Mouse (Mus musculus) megakaryocyte-erythroid progenitor cell, adult 5-6 weeks (primary cell): ENCODE results near the gene Bcar1. TPM values are rescaled to one million over a fixed set of nuclear protein-coding genes. Genes with fewer than 3 reads are reported as not detected.

Experiments used
- ATAC-seq: replicated peaks from 2 replicates; pipeline ENCODE4 v1.8.0; 2016; ENCODE audit warnings: mild to moderate bottlenecking, inconsistent platforms; ENCODE audit not compliant: severe bottlenecking, poor library complexity, low FRiP score, low TSS enrichment
- total RNA-seq, 2 experiments: library from RNA; stranded (forward) in 1 of 2; stranded (reverse) in 1 of 2; fragments of 200-1000, 215-1000 nt in 1 of 2; fragments of >200 nt in 1 of 2; fragmentation: Nextera tagmentation in 1 of 2; gene quantifications; 2 replicates each; pipeline ENCODE4 v1.2.3; 2014 to 2017

Bcar1 gene
- total RNA-seq, 2 experiments from 2014 or later, result not detected

DNA sequence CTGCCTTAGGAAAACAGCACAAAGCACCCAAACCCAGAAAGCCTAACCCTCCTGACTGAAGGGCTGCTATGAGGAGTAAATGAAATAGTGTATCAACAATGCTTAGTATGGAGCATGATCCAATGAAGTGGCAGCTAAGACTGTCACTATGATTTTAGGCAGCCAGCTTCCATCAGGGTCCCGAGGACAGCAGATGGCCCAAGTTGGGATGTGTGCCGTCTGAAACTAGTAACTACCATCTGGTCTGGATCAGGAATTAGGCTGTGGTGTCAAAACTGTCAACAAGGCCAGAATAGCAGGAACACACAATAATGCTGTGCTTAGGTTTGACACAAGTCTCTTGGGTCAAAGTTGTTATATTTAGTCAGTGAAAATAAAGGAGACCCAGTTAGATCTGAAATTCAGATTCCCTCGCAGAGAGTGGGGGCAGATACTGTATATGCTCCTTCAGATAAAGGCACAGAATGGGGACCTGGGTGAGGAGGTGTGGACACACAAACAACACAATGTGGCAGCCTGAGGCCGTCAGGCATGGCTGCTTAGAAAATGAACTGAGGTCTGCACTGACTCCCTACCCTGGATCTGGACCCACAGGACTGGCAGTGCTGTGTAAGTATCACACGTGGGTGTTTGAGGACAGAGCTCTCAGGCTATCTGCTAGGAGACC is 27.5 kb upstream of the Bcar1 start:
- no peak for ATAC-seq

DNA sequence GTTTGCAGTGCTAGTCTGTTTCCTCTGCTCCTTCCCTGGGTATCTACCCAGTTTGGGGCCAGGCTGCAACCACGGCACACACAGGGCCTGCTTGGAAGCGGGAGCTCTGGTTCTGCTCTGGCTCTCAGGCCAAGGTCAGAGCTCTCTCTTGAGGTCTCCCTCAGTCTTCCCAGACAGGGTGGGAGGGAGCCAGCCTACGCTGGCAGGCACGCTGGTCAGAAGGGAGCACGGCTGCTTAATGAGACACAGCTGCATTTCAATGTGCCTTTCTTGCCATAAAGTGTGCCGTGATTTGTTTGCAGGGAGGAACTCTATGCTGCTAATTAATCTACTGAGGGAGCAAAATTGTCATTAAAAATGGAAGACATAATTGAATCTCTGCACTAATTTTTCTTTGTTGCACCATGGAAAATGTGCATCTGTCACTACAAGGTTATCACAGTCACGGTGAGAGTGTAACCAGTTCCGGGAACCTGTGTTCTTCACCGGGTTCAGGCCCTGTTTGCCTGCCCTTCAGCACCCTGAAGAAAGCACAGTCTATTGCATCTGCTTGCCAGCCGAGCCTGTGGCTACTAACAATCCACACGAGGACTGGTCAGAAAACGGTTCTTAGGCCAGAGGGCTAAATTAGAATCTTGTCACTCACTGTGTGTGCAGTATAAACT is 26.3 kb upstream of the Bcar1 start:
- no peak for ATAC-seq

DNA sequence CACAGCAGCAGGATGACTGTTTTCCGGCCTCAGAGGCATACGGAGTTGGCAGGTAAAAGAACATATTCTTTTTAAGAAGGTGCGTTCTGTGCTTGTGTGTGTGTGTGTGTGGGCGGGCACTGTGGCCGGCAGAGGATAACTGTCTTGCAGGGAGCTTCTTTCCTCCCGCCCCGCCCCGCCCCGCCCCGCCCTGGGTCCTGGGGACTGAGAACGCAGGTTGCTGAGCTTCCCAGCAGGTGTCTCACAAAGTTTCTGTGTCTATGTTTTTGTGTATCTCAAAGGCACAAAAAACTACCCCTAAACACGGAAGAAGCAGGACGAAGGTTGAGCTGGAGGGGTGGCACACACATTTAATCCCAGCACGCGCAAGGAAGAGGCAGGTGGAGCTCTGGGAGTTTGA is 25.7 kb upstream of the Bcar1 start:
- ATAC-seq, result no peak

DNA sequence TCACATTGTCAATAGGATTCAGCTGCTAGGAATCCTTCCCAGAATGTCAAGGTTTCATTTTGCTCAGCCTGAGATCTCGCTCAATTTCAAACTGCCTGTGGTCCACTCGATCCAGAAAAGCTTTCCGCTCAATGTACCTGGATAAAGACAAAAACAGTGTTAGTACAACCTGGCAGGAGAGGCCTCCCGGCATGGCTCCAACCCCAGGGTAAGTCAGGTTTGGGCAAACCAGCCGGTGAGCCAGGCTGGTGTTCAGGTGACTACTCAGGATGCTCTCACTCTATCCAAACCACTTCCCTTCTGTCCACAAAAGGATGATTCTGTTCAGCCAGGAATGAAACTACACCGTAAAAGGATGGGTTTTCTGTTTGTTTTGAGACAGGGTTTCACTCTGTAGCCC is 25.0 kb upstream of the Bcar1 start:
- ATAC-seq, result no peak

DNA sequence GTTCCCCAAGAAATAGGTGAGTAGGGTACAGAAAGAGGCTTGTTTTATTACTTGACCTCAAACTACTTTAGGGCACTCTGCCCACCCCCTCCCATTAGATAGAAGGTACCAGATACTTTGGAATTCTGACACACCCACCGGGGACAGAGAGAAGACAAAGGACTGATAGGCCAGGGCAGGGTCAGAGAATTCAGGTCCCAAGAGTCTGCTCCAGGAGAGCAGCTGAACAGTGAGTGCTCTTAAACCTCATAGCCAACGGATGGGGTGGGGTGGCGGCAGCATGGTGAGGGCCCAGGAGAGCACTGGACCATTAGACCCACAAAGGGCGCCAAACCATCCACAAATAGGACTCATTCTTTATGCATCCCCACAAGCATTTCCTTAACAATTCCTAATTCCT is 22.0 kb upstream of the Bcar1 start:
- no peak for ATAC-seq

DNA sequence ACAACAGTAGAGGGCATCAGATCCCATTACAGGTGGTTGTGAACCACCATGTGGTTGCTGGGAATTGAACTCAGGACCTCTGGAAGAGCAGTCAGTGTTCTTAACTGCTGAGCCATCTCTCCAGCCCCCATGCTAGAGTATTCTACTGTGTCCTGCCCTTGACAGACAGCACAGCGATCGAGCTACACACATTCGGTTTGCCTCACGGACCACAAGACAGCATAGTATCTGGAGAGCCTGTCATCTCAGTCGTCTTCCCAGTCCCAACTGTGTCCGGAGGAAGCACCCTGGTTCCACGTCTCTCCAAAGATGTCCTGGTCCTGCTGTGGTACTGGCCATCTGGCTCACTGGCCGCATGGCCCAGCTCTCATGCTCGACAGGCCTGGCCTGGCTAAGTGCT is 21.5 kb upstream of the Bcar1 start:
- ATAC-seq, result no peak

DNA sequence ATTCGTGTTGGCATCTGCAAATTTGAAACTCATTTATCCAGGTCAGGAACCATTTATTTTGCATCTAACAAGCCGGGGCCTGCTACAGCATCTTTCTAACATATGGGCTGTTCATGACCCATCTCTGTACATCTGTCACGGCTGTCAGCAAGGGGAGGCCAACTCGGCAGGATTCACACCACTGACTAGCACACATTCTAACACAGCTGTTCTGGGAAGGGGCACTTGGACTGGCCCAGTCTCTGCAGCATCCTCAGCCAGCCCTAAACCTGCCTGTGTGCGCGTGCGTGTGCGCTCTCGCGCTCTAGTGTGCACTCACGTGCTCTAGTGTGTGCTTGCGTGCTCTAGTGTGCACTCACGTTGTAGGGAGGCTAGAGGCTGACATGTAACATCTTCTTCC is 17.1 kb upstream of the Bcar1 start:
- ATAC-seq, result no peak

DNA sequence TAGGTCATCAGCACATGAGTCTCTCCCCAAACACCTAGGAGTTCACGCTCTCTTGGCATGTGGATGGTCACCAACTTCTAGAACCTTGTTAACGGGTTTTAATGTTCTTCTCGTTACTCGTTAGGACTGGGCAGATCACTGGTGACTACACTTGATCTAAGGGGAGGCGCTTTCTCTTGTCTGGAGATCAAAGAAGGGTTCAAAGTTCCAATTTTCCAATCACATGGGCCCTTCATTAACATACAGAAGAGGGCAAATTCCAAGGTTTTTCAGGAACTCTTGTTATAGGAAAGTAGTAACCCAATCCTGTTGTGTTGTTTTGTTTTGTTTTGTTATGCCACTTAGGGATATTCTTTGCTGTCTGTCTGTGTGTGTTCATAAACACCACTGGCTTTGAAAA is 15.2 kb upstream of the Bcar1 start:
- no peak for ATAC-seq

DNA sequence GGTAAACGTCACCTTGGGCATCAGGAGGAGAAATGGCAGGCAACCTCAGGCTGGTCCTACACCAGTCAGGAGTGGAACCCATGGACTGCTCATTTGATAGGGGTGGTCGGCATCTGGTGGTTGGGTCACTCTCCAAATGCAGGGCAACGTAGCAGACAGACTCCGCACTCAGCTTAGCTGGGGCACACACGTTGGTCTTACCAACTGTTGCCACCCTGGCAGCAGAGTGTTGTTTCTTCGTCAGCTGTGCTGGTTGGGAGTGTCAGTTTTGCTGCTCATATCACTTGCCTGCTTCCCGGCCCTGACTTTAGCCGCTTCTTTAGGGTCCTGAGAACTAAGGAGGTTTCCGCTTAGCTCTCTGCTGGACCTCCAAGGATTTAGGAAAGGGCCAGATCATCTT is 14.0 kb upstream of the Bcar1 start:
- ATAC-seq, result no peak

DNA sequence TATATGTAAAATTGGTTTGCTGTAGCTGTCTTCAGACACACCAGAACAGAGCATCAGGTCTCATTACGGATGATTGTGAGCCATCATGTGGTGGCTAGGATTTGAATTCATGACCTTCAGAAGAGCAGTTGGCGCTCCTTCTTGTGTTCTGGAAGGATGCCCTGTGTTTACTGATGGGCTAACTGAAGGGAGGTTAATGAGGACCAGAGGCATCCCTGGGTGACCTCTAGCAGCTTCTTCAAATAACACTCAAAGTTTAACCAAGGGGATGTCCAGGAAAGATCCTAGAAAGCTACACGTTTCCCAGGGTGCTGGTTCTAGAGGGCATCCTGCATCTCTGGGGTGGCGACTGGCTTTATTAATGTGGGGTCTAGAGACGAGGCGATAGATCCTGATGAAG is 11.1 kb upstream of the Bcar1 start:
- no peak for ATAC-seq

DNA sequence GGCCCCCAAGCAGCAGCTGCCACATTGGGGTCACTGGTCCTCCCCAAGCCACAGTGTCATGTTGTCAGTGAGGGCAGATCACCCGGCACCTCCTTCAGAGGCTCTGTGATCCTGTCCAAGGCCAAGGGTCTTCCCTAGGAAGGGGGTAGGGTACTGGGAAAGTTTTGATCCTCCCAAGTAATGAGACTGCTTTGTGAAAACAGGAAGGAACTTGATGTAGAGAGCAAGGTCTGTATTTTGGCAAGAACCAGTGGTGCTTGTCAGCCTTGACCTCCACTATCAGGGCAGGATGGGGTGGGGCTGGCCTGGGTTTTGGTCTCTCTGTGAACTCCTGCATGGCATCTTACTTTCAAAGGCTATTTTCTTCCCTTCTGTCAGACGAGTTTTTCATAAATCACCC is 10.5 kb upstream of the Bcar1 start:
- ATAC-seq, result no peak

DNA sequence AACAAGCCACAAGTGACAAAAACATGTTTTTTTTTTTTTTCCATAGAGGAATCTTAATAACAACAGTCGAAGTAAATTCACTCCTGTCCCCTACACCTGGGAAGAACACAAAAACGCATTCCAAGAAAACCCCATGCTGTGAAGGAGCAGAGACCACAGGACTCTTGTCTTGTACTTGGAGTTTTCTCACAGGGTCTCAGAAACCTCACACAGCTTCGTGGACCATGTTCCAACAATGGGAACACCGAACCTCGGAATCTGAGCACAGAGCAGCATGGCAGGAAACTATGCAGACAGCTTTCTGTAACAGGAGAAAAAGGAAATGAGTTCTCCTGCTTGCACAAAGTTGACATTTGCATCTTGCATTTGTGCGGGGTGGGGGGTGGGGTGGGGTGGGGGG is 5.2 kb upstream of the Bcar1 start:
- ATAC-seq, result no peak

DNA sequence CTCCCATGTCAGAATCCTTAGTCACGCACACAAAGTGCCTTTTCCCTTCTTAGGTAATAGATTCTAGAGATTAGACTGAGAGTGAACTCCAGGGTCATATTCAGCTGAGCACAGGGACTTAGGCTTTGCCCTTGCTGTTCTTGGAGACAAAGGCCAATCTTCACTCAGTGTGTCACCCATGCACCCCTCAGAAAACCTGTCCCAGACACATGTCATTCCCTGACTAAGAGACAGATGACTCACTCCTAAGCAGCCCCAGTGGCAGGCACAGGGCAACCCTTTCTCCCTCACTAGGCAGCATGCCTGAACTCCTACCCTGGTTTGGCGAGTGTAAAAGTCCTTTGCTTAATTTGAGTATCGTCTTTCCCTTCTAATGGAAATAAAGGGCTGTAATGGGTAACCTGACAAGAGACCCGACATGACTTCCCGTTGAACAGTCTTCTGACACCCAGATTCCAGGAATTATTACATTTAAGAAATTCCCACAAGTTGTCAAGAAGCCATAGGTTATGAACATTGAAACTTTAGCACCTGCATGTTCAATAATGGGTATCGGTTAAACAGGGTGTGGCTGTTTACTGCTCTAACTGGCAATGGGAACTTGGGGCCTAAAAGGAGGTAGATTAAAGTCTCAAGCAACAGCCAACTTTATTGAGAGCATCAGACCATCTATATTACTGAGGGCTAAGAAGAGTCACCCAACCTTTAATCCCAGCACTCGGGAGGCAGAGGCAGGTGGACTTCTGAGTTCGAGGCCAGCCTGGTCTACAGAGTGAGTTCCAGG is 4.4 kb upstream of the Bcar1 start:
- no peak for ATAC-seq

DNA sequence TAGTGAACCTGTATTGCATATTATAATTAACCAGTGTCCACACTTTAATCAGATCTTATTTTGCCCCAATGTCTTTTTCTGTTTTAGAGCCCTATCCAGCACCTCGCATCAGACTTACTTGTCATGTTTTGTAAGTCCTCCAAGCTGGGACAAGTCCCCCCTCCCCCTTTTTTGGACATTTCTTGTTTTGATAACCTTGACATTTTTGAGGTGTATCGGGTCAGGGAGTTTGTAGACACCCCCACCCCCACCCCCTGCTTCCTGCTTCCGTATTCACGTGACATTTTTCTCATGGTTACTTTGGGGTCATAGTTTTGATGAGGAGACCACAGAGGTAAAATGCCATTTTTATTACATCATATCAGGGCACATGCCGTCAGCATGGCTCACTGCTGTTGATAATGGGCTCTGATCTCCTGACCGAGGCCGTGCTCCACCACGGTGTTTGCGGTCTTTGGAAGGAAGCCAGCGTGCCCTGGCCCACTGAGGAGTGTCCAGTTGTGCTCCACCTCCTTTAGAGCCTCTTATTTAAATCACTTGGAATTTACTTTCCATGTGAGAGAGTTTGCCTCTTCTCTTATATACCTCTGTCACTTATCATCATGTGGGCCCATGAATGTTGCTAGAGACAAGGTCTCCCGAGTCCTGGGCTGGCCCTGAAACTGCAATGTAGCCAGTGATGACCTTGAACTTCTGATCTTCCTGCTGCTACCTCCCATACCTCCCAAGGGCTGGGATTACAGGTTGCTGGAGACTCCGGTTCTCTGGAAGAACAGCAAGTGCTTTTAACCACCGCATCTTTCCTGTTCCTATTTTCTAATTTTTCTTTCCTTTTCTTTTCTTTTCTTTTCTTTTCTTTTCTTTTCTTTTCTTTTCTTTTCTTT is 3.2 kb upstream of the Bcar1 start:
- no peak for ATAC-seq

DNA sequence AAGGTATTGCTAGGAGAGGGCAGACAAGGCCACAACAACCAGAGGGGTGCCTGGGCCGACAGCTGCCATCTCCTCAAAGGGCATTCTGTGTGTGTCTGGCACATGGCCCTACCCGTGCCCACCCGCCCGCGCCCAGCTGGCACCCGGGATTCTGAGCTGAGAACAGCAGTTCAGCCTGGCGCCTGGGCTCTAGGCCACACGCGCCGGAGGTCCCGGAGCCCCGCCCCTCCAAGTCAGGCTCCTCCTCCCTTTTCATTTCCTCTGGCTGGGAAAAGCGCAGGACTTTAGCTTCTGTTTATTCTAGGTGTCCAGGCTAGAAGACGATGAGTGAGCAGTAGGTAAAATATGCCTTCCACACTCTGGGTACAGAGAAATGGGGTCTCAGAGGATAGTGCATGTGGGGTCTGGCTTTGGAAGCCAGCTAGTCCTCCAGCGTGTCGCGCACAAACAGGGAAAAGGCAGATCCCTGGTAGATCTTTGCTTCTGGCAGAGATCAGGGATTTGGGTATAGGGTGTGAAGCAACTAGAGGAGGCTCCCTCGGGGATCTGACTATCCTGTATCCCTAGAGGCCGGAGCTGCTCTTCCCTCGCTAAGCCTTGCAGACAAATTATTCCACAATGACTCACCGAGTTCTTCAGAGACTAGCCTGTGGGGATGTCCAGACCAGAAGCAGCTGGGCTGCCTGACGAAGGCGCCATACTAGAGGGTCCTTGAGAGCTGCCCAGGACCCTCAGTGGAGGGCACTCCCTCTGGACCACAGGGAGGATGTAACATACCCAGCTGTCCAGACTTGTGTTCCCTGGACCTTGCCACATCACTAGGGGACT is 2.2 kb upstream of the Bcar1 start:
- peak; percentile 48; the same call in 1 of the 2 replicates for ATAC-seq

DNA sequence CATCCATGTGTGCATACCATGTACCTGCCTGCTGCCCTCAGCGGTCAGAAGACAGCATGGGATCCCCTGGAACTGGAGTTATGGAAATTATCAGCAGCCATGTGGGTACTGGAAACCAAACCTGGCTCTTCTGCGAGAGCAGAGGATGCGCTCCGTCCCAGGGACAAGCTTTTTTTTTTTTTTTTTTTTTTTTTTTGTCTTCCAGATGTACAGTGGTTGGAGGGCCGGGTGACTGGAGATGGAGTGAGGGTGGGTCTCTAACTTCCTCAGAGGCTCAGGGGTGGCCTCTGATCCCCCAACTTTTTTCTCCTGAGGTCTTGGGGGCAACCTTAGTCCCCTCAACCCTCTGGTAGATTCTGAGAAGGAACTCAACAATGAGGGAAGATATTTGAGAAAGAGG is 1.5 kb upstream of the Bcar1 start:
- ATAC-seq, result no peak

DNA sequence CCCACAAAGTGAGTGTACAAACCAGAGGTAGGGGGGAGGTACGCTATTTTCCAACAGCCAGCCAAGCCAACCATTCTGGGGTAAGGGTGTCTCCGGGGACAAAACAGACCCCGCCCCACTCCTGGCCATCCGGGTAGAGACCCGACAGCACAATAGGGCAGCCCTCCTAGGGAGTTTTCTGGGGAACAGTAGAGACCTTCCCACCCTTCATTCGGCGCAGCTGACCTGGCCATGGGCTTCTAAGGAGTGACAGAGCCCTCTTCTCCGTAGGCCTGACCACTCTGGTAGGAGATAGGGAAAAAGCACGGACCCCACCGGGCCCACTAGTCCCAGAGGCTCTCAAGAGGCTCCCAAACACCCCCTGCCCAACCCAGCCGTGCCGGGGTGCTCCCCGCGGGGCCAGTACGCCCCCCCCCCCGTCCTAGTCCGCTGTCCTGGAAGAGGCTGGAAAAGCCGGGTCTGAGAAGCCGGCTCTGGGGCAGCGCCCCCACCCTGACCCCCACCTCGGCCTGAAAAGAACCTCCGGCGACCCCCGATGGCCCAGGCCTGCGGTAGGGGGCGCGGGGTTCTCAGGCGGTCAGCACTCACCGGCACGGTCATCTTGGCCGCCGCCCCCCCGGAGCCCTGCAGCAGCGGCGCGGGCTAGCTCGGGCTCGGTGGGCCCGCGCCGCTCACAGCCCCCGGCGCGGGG is 363 bp downstream of the Bcar1 start:
- ATAC-seq, result no peak

DNA sequence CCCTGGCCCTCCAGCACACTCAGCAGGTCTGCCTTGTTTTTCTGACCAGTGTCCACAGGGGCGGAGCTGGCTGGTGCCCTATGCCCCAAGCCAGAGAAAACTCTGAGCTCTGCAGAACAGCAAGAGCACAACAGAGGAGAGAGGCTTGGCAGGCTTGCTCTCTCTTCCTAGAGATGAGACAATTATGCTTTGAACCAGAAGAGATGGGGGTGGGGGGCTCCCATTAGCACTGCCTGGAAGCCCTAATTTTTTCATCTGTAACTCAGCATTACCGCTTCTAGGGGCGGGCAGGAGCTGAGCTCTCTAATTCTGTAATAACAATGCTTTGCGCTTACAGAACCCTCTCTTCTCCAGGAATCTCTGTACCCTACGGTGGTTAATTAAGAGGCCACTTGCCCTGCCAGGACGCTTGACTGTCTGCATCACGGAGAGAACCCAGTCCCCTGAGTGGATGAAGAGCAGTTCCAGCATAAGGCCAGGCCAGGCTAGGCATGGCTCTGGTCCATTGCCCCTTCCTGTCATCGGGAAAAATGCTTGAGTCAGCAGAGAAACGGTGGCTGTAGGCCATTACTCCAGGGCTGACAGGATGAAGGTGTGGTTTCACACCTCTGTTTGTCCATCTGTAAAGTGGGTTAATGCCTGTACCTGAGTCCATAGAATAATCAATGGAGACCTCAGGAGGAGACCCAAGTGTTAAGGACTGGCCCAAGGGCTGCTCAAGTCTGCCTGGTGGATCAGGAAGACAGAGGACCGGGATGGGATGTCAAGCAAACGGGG is 1.2 kb downstream of the Bcar1 start:
- ATAC-seq, result no peak
